Mouse (Mus musculus) embryonic fibroblast, embryonic 13.5 days (primary cell): ENCODE results near the gene Lrp8.

Experiments
- CTCF ChIP-seq: IDR thresholded peaks from 2 replicates; pipeline ENCODE4 v1.5.1; 2011; ENCODE audit warnings: mild to moderate bottlenecking, control low read depth, low read length, moderate library complexity, borderline replicate concordance; ENCODE audit not compliant: insufficient read depth
- POLR2A ChIP-seq: IDR thresholded peaks from 2 replicates; pipeline ENCODE4 v1.6.1; 2011; ENCODE audit warnings: low read depth, mild to moderate bottlenecking, control low read depth, low read length, moderate library complexity

DNA sequence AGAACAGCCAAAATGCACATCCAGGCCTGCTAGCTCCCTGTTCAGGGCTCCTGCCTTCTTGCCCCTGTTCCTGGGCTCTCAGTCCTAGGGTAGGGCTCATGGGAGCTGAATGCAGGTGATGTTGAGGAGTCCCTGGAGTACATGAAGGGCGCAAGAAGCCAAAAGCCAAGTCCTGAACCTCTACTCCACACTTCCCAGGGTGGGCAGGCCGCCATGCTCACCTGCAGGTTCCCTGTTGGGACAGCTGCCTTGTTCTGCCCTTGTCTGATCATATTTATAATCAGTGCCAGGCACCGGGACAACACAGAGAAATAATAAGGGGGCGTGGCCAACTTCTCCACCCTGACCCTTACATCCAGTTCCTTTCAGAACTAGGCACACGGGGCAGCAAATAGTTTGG lies 31.5 kb downstream of the Lrp8 start:
- TF ChIP-seq CTCF: no peak
- TF ChIP-seq POLR2A: no peak
